Mouse (Mus musculus) midbrain, embryonic 13.5 days (tissue): ENCODE results near the gene Olfr558. TPM values are rescaled to one million over a fixed set of nuclear protein-coding genes. Genes with fewer than 3 reads are reported as not detected.

Source experiments
- ATAC-seq: fragments of 200-750 bp; cut with Nextera tagmentation; 2 replicates; pipeline ENCODE4 v1.8.0; 2017; ENCODE audit warnings: mild to moderate bottlenecking, moderate TSS enrichment, moderate library complexity
- H3K27ac ChIP-seq: fragments of 300-500 bp; sonication (generic); 2 replicates; pipeline ENCODE4 v1.5.1; 2015; ENCODE audit warnings: inconsistent platforms, mild to moderate bottlenecking, moderate library complexity
- H3K27me3 ChIP-seq: fragments of 300-500 bp; sonication (generic); 2 replicates; pipeline ENCODE4 v1.6.1; 2015; ENCODE audit warnings: mild to moderate bottlenecking, inconsistent platforms
- H3K36me3 ChIP-seq: fragments of 300-500 bp; sonication (generic); 2 replicates; pipeline ENCODE4 v1.6.1; 2015; ENCODE audit warnings: mild to moderate bottlenecking, inconsistent platforms
- H3K4me1 ChIP-seq: fragments of 300-500 bp; sonication (generic); replicated peaks from 2 replicates; pipeline ENCODE4 v1.6.1; 2015; ENCODE audit warnings: inconsistent platforms
- H3K4me2 ChIP-seq: fragments of 300-500 bp; sonication (generic); replicated peaks from 2 replicates; pipeline ENCODE4 v1.6.1; 2015; ENCODE audit warnings: moderate library complexity, mild to moderate bottlenecking, inconsistent platforms
- H3K4me3 ChIP-seq: fragments of 300-500 bp; sonication (generic); replicated peaks from 2 replicates; pipeline ENCODE4 v1.5.1; 2015; ENCODE audit warnings: mild to moderate bottlenecking, inconsistent platforms
- H3K9ac ChIP-seq: fragments of 300-500 bp; sonication (generic); replicated peaks from 2 replicates; pipeline ENCODE4 v1.6.1; 2015; ENCODE audit warnings: mild to moderate bottlenecking, inconsistent platforms
- H3K9me3 ChIP-seq: fragments of 300-500 bp; sonication (generic); 2 replicates; pipeline ENCODE4 v1.6.1; 2016; ENCODE audit warnings: mild to moderate bottlenecking, inconsistent platforms
- WGBS: fragments of 180-500 bp; shearing (Covaris S2); methylation state at CpG from one replicate; pipeline ENCODE4 v1.1.7; 2015; 5-methylcytosine and 5-hydroxymethylcytosine counted together
- polyA plus RNA-seq: library from polyadenylated mRNA; unstranded; fragments of >200 nt; fragmentation: Nextera tagmentation; extraction: Ambion mirVana; gene quantifications from 2 replicates; pipeline ENCODE4 v1.2.1, GENCODE M21; 2015

Gene Olfr558
- polyA plus RNA-seq, 1 experiment from 2014 or later = 0.07 TPM

- H3K4me3 ChIP-seq = no peak overlapping the region
- WGBS = 63% methylated on average over 2 of the region's 2 CpGs
Measured at GRCm38 (mm10) chr7:102737705-102738104, 35.7 kb downstream of the Olfr558 start.

GRCm38 (mm10) chr7:102752086-102752485 lies 50.1 kb downstream of the Olfr558 start:
- Histone ChIP-seq H3K27me3 (no peaks in the 10 kb centered on the region), H3K4me2 (no peak overlapping the region)

More at GRCm38 (mm10) chr7:102737705-102738104, 35.7 kb downstream of the Olfr558 start:
- Histone ChIP-seq H3K9me3 (no peaks in the 10 kb centered on the region), H3K4me2 (no peak overlapping the region), H3K9ac (no peak overlapping the region), H3K27me3 (no peaks in the 10 kb centered on the region), H3K36me3 (no peaks in the 10 kb centered on the region), H3K27ac (no peak overlapping the region), H3K4me1 (no peaks in the 10 kb centered on the region)
- no peak for ATAC-seq

GRCm38 (mm10) chr7:102759266-102759665 lies 57.3 kb downstream of the Olfr558 start, which contains the start of the genes Olfr560 and Olfr78:
TSS of gene Olfr560 (minus strand) at chr7:102759366.
TSS of gene Olfr78 (minus strand) at chr7:102759471.
- no peaks in the 10 kb centered on the region for H3K4me1 ChIP-seq
- ATAC-seq = no peak
- H3K4me3 ChIP-seq = no peak within 1 kb of the TSS
- H3K27me3 ChIP-seq = no peaks in the 10 kb centered on the region
- H3K36me3 ChIP-seq = no peaks in the 10 kb centered on the region
- no peak within 1 kb of the TSS for H3K4me2 ChIP-seq
- no peaks in the 10 kb centered on the region for H3K9me3 ChIP-seq
- H3K9ac ChIP-seq = no peak within 1 kb of the TSS
- H3K27ac ChIP-seq = no peak within 1 kb of the TSS
- WGBS = 75% methylated on average over 4 of the region's 4 CpGs

More at GRCm38 (mm10) chr7:102752086-102752485, 50.1 kb downstream of the Olfr558 start:
- WGBS = 22% methylated on average over 1 of the region's 1 CpGs
- Histone ChIP-seq H3K27ac (no peak overlapping the region), H3K36me3 (no peaks in the 10 kb centered on the region), H3K4me3 (no peak overlapping the region), H3K9me3 (no peaks in the 10 kb centered on the region), H3K9ac (no peak overlapping the region), H3K4me1 (no peaks in the 10 kb centered on the region)
- ATAC-seq = no peak

Other genes starting within 250 kb of the Olfr558 start
- 0.55 and 0.59 TPM in 2 replicates for gene Olfr543, start 220.5 kb upstream of the Olfr558 start, polyA plus RNA-seq
- gene Olfr544, start 213.9 kb upstream of the Olfr558 start, polyA plus RNA-seq = 0.16 and 0.19 TPM in 2 replicates
- 0.30 and 0.41 TPM in 2 replicates for gene Olfr545, start 202.6 kb upstream of the Olfr558 start, polyA plus RNA-seq
- gene Olfr547, start 167.5 kb upstream of the Olfr558 start, polyA plus RNA-seq = not detected in 2 replicates
- not detected in 2 replicates for gene Olfr548-ps1, start 161.3 kb upstream of the Olfr558 start, polyA plus RNA-seq
- gene Olfr549, start 152.3 kb upstream of the Olfr558 start, polyA plus RNA-seq = not detected in 2 replicates
- 0.17 TPM in 1 of 2 replicates, not detected in the other for gene Trim21, start 136.7 kb upstream of the Olfr558 start, polyA plus RNA-seq
- gene Olfr550, start 130.8 kb upstream of the Olfr558 start, polyA plus RNA-seq = not detected in 2 replicates
- gene Olfr551, start 110.3 kb upstream of the Olfr558 start, polyA plus RNA-seq = not detected in 2 replicates
- gene Olfr552, start 104.4 kb upstream of the Olfr558 start, polyA plus RNA-seq = not detected in 2 replicates
- gene Olfr553, start 84.0 kb upstream of the Olfr558 start, polyA plus RNA-seq = not detected in 2 replicates
- gene Olfr554, start 63.8 kb upstream of the Olfr558 start, polyA plus RNA-seq = not detected in 2 replicates
- gene Olfr555, start 43.4 kb upstream of the Olfr558 start, polyA plus RNA-seq = not detected in 2 replicates
- not detected in 2 replicates for gene Olfr556, start 37.3 kb upstream of the Olfr558 start, polyA plus RNA-seq
- gene Trim68, start 14.9 kb upstream of the Olfr558 start, polyA plus RNA-seq = 7.3 and 8.0 TPM in 2 replicates
- not detected in 2 replicates for gene Olfr557, start 6.3 kb upstream of the Olfr558 start, polyA plus RNA-seq
- gene Olfr33, start 16.9 kb downstream of the Olfr558 start, polyA plus RNA-seq = not detected in 2 replicates
- gene Olfr559, start 25.3 kb downstream of the Olfr558 start, polyA plus RNA-seq = not detected in 2 replicates
- not detected in 2 replicates for gene Olfr560, start 57.2 kb downstream of the Olfr558 start, polyA plus RNA-seq
- not detected in 2 replicates for gene Olfr78, start 57.3 kb downstream of the Olfr558 start, polyA plus RNA-seq
- not detected in 2 replicates for gene Olfr561, start 69.0 kb downstream of the Olfr558 start, polyA plus RNA-seq
- gene Olfr564, start 101.3 kb downstream of the Olfr558 start, polyA plus RNA-seq = not detected in 2 replicates
- not detected in 2 replicates for gene Olfr566, start 156.6 kb downstream of the Olfr558 start, polyA plus RNA-seq
- gene Olfr568, start 174.9 kb downstream of the Olfr558 start, polyA plus RNA-seq = not detected in 2 replicates
- not detected in 2 replicates for gene Olfr569, start 188.7 kb downstream of the Olfr558 start, polyA plus RNA-seq
- not detected in 2 replicates for gene Olfr570, start 192.4 kb downstream of the Olfr558 start, polyA plus RNA-seq
- gene Olfr571, start 215.3 kb downstream of the Olfr558 start, polyA plus RNA-seq = not detected in 2 replicates
- gene Olfr572, start 222.2 kb downstream of the Olfr558 start, polyA plus RNA-seq = not detected in 2 replicates
- not detected in 2 replicates for gene Olfr573-ps1, start 240.4 kb downstream of the Olfr558 start, polyA plus RNA-seq
- not detected in 2 replicates for gene Olfr574, start 246.3 kb downstream of the Olfr558 start, polyA plus RNA-seq